Mouse (Mus musculus): ENCODE results near the gene Nipal3. TPM values are rescaled to one million over a fixed set of nuclear protein-coding genes. Genes with fewer than 3 reads are reported as not detected.

Nipal3 gene
- polyA plus RNA-seq, 1 experiment from 2014 or later = 7.5 TPM

- no peak for ATAC-seq
- Histone ChIP-seq H3K4me2 (replicated peaks) (no peak overlapping the region), H3K27ac (no peak overlapping the region), H3K9me3 (peaks cover 8% of the 10 kb centered on the region), H3K36me3 (no peaks in the 10 kb centered on the region), H3K9ac (replicated peaks) (no peak overlapping the region), H3K4me3 (replicated peaks) (no peak overlapping the region), H3K27me3 (0 out of 2 replicates have a peak, but pooled peaks cover 3% of the 10 kb centered on the region), H3K4me1 (replicated peaks) (peaks cover 9% of the 10 kb centered on the region)
- 79% methylated on average over 3 of the region's 3 CpGs for WGBS
Measured at GRCm38 (mm10) chr4:135499831-135500230, 5.0 kb upstream of the Nipal3 start.

GRCm38 (mm10) chr4:135498136-135498535 is 3.3 kb upstream of the Nipal3 start:
- Histone ChIP-seq H3K27me3 (0 out of 2 replicates have a peak, but pooled peaks cover 3% of the 10 kb centered on the region), H3K36me3 (no peaks in the 10 kb centered on the region), H3K27ac (no peak overlapping the region), H3K4me2 (replicated peaks) (no peak overlapping the region), H3K4me3 (replicated peaks) (no peak overlapping the region), H3K9ac (replicated peaks) (no peak overlapping the region), H3K4me1 (replicated peaks) (peaks cover 18% of the 10 kb centered on the region), H3K9me3 (peaks cover 8% of the 10 kb centered on the region)
- no peak for ATAC-seq
- whole genome bisulfite sequencing = 83% methylated on average over 6 of the region's 6 CpGs

DNA sequence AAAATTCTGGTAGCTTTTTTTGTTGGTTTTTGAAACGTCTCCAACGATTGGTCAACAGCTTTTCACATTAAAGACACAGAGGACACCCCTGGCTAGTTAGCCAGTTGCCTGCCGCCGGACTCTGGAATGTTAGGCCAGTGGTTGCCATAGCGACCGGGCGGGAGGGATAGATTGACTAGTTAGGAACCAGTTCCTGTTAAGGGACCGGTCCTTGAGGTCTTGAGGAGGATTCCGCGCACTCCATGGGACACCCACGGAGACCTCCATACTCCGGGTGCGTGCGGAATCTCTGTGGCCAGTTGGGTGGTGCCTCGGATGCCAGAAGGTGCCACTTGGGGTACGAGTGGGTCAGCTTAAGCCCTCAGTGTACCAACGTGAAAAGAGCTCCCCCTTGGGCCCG is 972 bp upstream of the Nipal3 start:
- ATAC-seq = no peak
- H3K4me2 ChIP-seq (replicated peaks) = peak overlapping the region; percentile 97
- peaks cover 20% of the 10 kb centered on the region for H3K4me1 ChIP-seq (replicated peaks)
- no peak overlapping the region for H3K27ac ChIP-seq
- H3K4me3 ChIP-seq (replicated peaks) = peak overlapping the region; percentile 75; the same call in 1 of the 2 replicates
- H3K9me3 ChIP-seq = peaks cover 6% of the 10 kb centered on the region
- 16% methylated on average over 18 of the region's 18 CpGs for WGBS
- no peak overlapping the region for H3K9ac ChIP-seq (replicated peaks)
- H3K27me3 ChIP-seq = peaks cover 11% of the 10 kb centered on the region; the same call in 1 of the 2 replicates
- peaks cover under 1% of the 10 kb centered on the region for H3K36me3 ChIP-seq

- Histone ChIP-seq H3K27me3 (peaks cover 13% of the 10 kb centered on the region; the same call in 1 of the 2 replicates), H3K27ac (no peak overlapping the region), H3K9ac (replicated peaks) (peak overlapping the region; percentile 66; the same call in 1 of the 2 replicates), H3K36me3 (peaks cover 5% of the 10 kb centered on the region), H3K4me1 (replicated peaks) (peaks cover 20% of the 10 kb centered on the region), H3K4me3 (replicated peaks) (peak overlapping the region; percentile 75), H3K4me2 (replicated peaks) (peak overlapping the region; percentile 97), H3K9me3 (peaks cover 2% of the 10 kb centered on the region)
- WGBS = 9% methylated on average over 9 of the region's 9 CpGs
- ATAC-seq = no peak
Measured at GRCm38 (mm10) chr4:135495397-135495791, 556 bp upstream of the Nipal3 start.

DNA sequence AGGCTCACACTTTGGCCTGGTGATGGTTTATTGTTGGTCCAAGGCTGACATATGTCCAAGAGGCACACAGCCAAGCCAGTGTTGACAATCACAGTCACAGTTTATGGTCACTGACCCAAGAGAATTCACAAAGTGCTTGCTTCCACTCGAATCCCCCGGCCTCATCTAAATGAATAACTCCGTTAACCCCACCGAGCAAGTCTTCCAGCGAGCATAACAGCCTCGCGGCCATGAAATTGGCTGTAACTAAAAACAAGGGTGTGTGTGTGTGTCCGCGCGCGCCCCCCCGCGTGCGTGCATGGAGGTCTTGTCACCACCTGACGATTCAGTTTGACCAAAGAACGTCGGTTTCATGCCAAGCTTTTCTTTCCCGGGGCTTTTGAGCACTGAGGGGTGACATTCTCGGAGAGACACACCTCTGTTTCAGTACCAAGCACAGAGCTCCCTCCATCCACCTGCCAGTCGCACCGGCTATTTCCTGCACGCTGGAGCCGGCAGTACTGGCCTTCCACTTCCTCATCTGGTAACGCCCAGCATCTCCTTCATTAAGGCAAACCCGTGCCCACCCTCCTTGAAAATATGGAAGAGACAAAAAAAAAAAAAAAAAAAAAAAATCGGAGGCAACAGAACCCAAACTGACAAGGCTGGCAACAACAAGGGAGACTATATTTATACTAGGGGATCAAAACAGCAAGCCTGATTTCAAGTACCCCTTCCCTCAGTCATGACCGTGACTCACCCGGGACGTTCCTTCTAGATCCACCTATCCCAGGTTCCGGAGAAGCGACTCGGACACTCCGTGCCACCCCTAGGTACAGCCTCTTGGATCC is 932 bp downstream of the Nipal3 start:
- Histone ChIP-seq H3K4me1 (replicated peaks) (peaks cover 20% of the 10 kb centered on the region), H3K9ac (replicated peaks) (peak overlapping the region; percentile 57), H3K9me3 (0 out of 2 replicates have a peak, but pooled peaks cover 3% of the 10 kb centered on the region), H3K4me3 (replicated peaks) (peak overlapping the region; percentile 75), H3K27ac (no peak overlapping the region; the same call in none of the 2 replicates), H3K4me2 (replicated peaks) (peak overlapping the region; percentile 97), H3K36me3 (peaks cover 18% of the 10 kb centered on the region), H3K27me3 (peaks cover 13% of the 10 kb centered on the region; the same call in 1 of the 2 replicates)
- 1% methylated on average over 33 of the region's 33 CpGs for WGBS
- ATAC-seq = peak; percentile 31; the same call in 1 of the 2 replicates

DNA sequence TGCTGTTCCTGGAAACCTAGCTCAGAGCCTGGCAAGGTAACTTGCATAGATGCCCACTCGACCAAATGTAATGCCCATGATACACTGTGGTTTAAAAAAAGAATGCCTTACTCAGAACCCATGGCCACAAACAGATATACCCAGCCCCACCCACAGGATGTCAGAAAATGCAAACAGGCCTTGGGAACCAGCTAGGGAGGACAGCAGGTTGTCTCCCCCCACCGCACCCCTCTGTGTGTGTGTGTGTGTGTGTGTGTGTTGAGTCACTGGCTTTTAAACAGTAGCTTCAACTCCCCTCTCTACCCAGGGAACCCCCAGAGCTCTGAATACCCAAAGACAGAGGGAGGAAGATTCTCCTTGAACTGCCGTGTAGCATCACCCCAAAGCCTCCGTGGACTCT is 1.6 kb downstream of the Nipal3 start:
- Histone ChIP-seq H3K27me3 (peaks cover 13% of the 10 kb centered on the region; the same call in 1 of the 2 replicates), H3K9me3 (0 out of 2 replicates have a peak, but pooled peaks cover 3% of the 10 kb centered on the region), H3K9ac (replicated peaks) (peak overlapping the region; percentile 57; the same call in 1 of the 2 replicates), H3K4me2 (replicated peaks) (peak overlapping the region; percentile 97), H3K27ac (no peak overlapping the region), H3K36me3 (peaks cover 25% of the 10 kb centered on the region), H3K4me3 (replicated peaks) (peak overlapping the region; percentile 75), H3K4me1 (replicated peaks) (peaks cover 20% of the 10 kb centered on the region)
- no peak for ATAC-seq
- 48% methylated on average over 4 of the region's 4 CpGs for WGBS

DNA sequence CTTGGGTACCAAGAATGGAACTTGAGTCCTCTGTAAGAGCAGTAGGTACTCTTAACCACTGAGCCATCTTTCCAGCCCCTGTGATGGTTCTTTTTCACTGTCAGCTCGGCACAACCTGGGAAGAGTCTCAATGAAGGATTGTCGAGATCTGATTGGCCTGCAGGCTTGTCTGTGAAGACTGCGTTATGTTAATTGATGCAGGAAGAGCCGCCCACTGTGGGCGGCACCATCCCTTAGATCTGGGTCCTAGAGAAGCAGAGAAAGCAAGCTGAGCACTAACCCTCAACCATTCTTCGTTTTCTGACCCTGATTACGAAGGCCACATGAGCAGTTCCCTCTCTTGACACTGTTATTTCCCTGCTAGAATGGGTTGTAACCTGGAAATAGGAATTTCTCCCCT is 5.6 kb downstream of the Nipal3 start:
- peaks cover 10% of the 10 kb centered on the region; the same call in 1 of the 2 replicates for H3K27me3 ChIP-seq
- peaks cover 28% of the 10 kb centered on the region for H3K36me3 ChIP-seq
- ATAC-seq = no peak
- 0 out of 2 replicates have a peak, but pooled peaks cover 3% of the 10 kb centered on the region for H3K9me3 ChIP-seq
- H3K4me3 ChIP-seq (replicated peaks) = no peak overlapping the region
- H3K9ac ChIP-seq (replicated peaks) = no peak overlapping the region
- H3K4me1 ChIP-seq (replicated peaks) = peaks cover 11% of the 10 kb centered on the region
- H3K27ac ChIP-seq = no peak overlapping the region
- 92% methylated on average over 7 of the region's 7 CpGs for WGBS
- no peak overlapping the region for H3K4me2 ChIP-seq (replicated peaks)

GRCm38 (mm10) chr4:135486352-135486751 is 8.5 kb downstream of the Nipal3 start:
- no peak overlapping the region for H3K4me3 ChIP-seq (replicated peaks)
- H3K9me3 ChIP-seq = 0 out of 2 replicates have a peak, but pooled peaks cover 3% of the 10 kb centered on the region
- WGBS = 92% methylated on average over 11 of the region's 11 CpGs
- H3K27ac ChIP-seq = no peak overlapping the region
- ATAC-seq = no peak
- peaks cover 35% of the 10 kb centered on the region for H3K36me3 ChIP-seq
- H3K9ac ChIP-seq (replicated peaks) = no peak overlapping the region
- no peaks in the 10 kb centered on the region for H3K4me1 ChIP-seq (replicated peaks)
- no peak overlapping the region for H3K4me2 ChIP-seq (replicated peaks)
- peaks cover 4% of the 10 kb centered on the region; the same call in 1 of the 2 replicates for H3K27me3 ChIP-seq

- 79% methylated on average over 10 of the region's 10 CpGs for WGBS
Measured at GRCm38 (mm10) chr4:135485086-135485485, 9.8 kb downstream of the Nipal3 start.

GRCm38 (mm10) chr4:135480370-135480769 is 14.5 kb downstream of the Nipal3 start:
- peaks cover 12% of the 10 kb centered on the region; the same call in 1 of the 2 replicates for H3K36me3 ChIP-seq
- no peaks in the 10 kb centered on the region for H3K9me3 ChIP-seq
- H3K4me3 ChIP-seq (replicated peaks) = no peak overlapping the region
- WGBS = 75% methylated on average over 9 of the region's 9 CpGs
- ATAC-seq = no peak
- H3K27me3 ChIP-seq = no peaks in the 10 kb centered on the region
- no peak overlapping the region for H3K9ac ChIP-seq (replicated peaks)
- H3K27ac ChIP-seq = no peak overlapping the region
- no peaks in the 10 kb centered on the region for H3K4me1 ChIP-seq (replicated peaks)
- H3K4me2 ChIP-seq (replicated peaks) = no peak overlapping the region

More at GRCm38 (mm10) chr4:135485086-135485485, 9.8 kb downstream of the Nipal3 start:
- H3K36me3 ChIP-seq = peaks cover 27% of the 10 kb centered on the region
- H3K4me3 ChIP-seq (replicated peaks) = no peak overlapping the region
- no peak for ATAC-seq
- H3K4me2 ChIP-seq (replicated peaks) = no peak overlapping the region
- H3K4me1 ChIP-seq (replicated peaks) = no peaks in the 10 kb centered on the region
- H3K9me3 ChIP-seq = 0 out of 2 replicates have a peak, but pooled peaks cover 3% of the 10 kb centered on the region
- H3K27ac ChIP-seq = no peak overlapping the region
- no peak overlapping the region for H3K9ac ChIP-seq (replicated peaks)
- H3K27me3 ChIP-seq = no peaks in the 10 kb centered on the region

- Histone ChIP-seq H3K4me2 (replicated peaks) (no peak overlapping the region), H3K27me3 (no peaks in the 10 kb centered on the region), H3K36me3 (peaks cover 17% of the 10 kb centered on the region; the same call in 1 of the 2 replicates), H3K9me3 (no peaks in the 10 kb centered on the region), H3K9ac (replicated peaks) (no peak overlapping the region), H3K27ac (no peak overlapping the region), H3K4me3 (replicated peaks) (no peak overlapping the region), H3K4me1 (replicated peaks) (no peaks in the 10 kb centered on the region)
- WGBS = 88% methylated on average over 10 of the region's 10 CpGs
- no peak for ATAC-seq
Measured at GRCm38 (mm10) chr4:135477851-135478250, 17.0 kb downstream of the Nipal3 start.

GRCm38 (mm10) chr4:135463406-135463805 is 31.4 kb downstream of the Nipal3 start:
- Histone ChIP-seq H3K27me3 (no peaks in the 10 kb centered on the region), H3K36me3 (peaks cover 38% of the 10 kb centered on the region), H3K4me2 (replicated peaks) (no peak overlapping the region), H3K4me3 (replicated peaks) (no peak overlapping the region), H3K4me1 (replicated peaks) (no peaks in the 10 kb centered on the region), H3K9ac (replicated peaks) (no peak overlapping the region), H3K27ac (no peak overlapping the region), H3K9me3 (no peaks in the 10 kb centered on the region)
- 91% methylated on average over 11 of the region's 11 CpGs for WGBS
- no peak for ATAC-seq

Data from midbrain, embryonic 13.5 days (tissue).